ENCODE assay signal across 11 mouse cellular contexts in genomic region chr17:25430534-25430933, GRCm38 (mm10). TPM values are rescaled to one million over a fixed set of nuclear protein-coding genes. Genes with fewer than 3 reads are reported as not detected.
DNase-seq lines count a peak whose midpoint lies in the region; ATAC-seq and TF ChIP-seq lines count a peak whose summit lies in the region.
"Had no signal": no experiment of that assay in that cellular context is flagged by ENCODE, and none has a peak within 500 bp of the region (broad histone marks: within the 10 kb centered on the region; RNA-seq: fewer than 3 reads in every experiment).

No protein-coding gene starts in this region.

- 0 out of 2 replicates have a peak, but pooled peaks cover 3% of the 10 kb centered on the region for H3K27me3 ChIP-seq in kidney, embryonic 14.5 days (ENCODE audit: control insufficient read depth, insufficient read depth, low read length)
- peaks cover 11% of the 10 kb centered on the region; the same call in 1 of the 2 replicates for H3K27me3 ChIP-seq in forebrain, embryonic 14.5 days (replicated peaks; ENCODE audit: control insufficient read depth, insufficient read depth, low read length)
- peaks cover 10% of the 10 kb centered on the region; the same call in 1 of the 2 replicates for H3K27me3 ChIP-seq in hindbrain, embryonic 14.5 days (ENCODE audit: control insufficient read depth, insufficient read depth, low read length)
- peaks cover 66% of the 10 kb centered on the region for H3K27me3 ChIP-seq in myocyte (ENCODE audit: control insufficient read depth, insufficient read depth, insufficient read length)

- WGBS in kidney, embryonic 14.5 days: 30% methylated on average over 8 of the region's 8 CpGs
- 67% methylated on average over 8 of the region's 8 CpGs for WGBS in forebrain, embryonic 14.5 days
- WGBS in hindbrain, embryonic 14.5 days: 68% methylated on average over 8 of the region's 8 CpGs

- H3K27ac ChIP-seq in kidney, embryonic 14.5 days (ENCODE audit: low read depth, low read length): peak overlapping the region; percentile 47; the same call in 1 of the 2 replicates
- no peak overlapping the region for H3K27ac ChIP-seq in forebrain, embryonic 14.5 days (ENCODE audit: low read depth, low read length)
- H3K27ac ChIP-seq in hindbrain, embryonic 14.5 days: no peak overlapping the region

- no peak overlapping the region for H3ac ChIP-seq in myocyte (ENCODE audit: control insufficient read depth, insufficient read length)

- H3K36me3 ChIP-seq in kidney, embryonic 14.5 days (ENCODE audit: control insufficient read depth, insufficient read depth, low read length): no peaks in the 10 kb centered on the region
- H3K36me3 ChIP-seq in forebrain, embryonic 14.5 days (ENCODE audit: control insufficient read depth, insufficient read depth, low read length): no peaks in the 10 kb centered on the region
- no peaks in the 10 kb centered on the region for H3K36me3 ChIP-seq in hindbrain, embryonic 14.5 days (replicated peaks; ENCODE audit: control insufficient read depth, insufficient read depth)
- no peaks in the 10 kb centered on the region for H3K36me3 ChIP-seq in myocyte (ENCODE audit: control insufficient read depth, insufficient read depth)

- H3K9ac ChIP-seq in kidney, embryonic 14.5 days (ENCODE audit: low read depth, low read length): no peak overlapping the region
- peak overlapping the region; percentile 25 for H3K9ac ChIP-seq in forebrain, embryonic 14.5 days (ENCODE audit: low read length)
- peak overlapping the region; percentile 13 for H3K9ac ChIP-seq in hindbrain, embryonic 14.5 days

- H3K4me3 ChIP-seq in kidney, embryonic 14.5 days (ENCODE audit: low read length): no peak overlapping the region
- no peak overlapping the region for H3K4me3 ChIP-seq in forebrain, embryonic 14.5 days (ENCODE audit: low read depth, low read length)
- H3K4me3 ChIP-seq in hindbrain, embryonic 14.5 days (replicated peaks; ENCODE audit: low read length): peak overlapping the region; percentile 89; the same call in 1 of the 2 replicates
- no peak overlapping the region for H3K4me3 ChIP-seq in myocyte

- TF ChIP-seq POLR2A in myocyte (IDR thresholded peaks at IDR 0.05; ENCODE audit: insufficient read length, low read depth): no peak

- H3K4me1 ChIP-seq in kidney, embryonic 14.5 days (ENCODE audit: control insufficient read depth, insufficient read depth, low read length): peaks cover 68% of the 10 kb centered on the region
- peaks cover 11% of the 10 kb centered on the region for H3K4me1 ChIP-seq in forebrain, embryonic 14.5 days (ENCODE audit: control insufficient read depth, insufficient read depth, low read length)
- H3K4me1 ChIP-seq in hindbrain, embryonic 14.5 days (replicated peaks; ENCODE audit: control insufficient read depth, insufficient read depth, low read length): peaks cover 28% of the 10 kb centered on the region

- no peaks in the 10 kb centered on the region for H3K79me2 ChIP-seq in myocyte (ENCODE audit: control insufficient read depth, insufficient read depth)

- H3K4me2 ChIP-seq in kidney, embryonic 14.5 days (replicated peaks; ENCODE audit: low read depth, low read length): peak overlapping the region; percentile 3; the same call in 1 of the 2 replicates
- H3K4me2 ChIP-seq in forebrain, embryonic 14.5 days (ENCODE audit: low read length): peak overlapping the region; percentile 93; the same call in 1 of the 2 replicates
- peak overlapping the region; percentile 80 for H3K4me2 ChIP-seq in hindbrain, embryonic 14.5 days (replicated peaks)
- peak overlapping the region; percentile 48 for H3K4me2 ChIP-seq in myocyte (ENCODE audit: low read depth)

- H3K9me3 ChIP-seq in kidney, embryonic 14.5 days (ENCODE audit: control insufficient read depth, low read length): no peaks in the 10 kb centered on the region
- no peaks in the 10 kb centered on the region for H3K9me3 ChIP-seq in forebrain, embryonic 14.5 days (replicated peaks; ENCODE audit: control insufficient read depth, low read length)
- H3K9me3 ChIP-seq in hindbrain, embryonic 14.5 days (ENCODE audit: control insufficient read depth, low read length): no peaks in the 10 kb centered on the region

- ATAC-seq in kidney, embryonic 14.5 days (ENCODE audit: low FRiP score, low TSS enrichment): no peak
- no peak for ATAC-seq in forebrain, embryonic 14.5 days
- no peak for ATAC-seq in hindbrain, embryonic 14.5 days (ENCODE audit: low FRiP score)
- ATAC-seq: activated CD4-positive, CD25-positive, alpha-beta regulatory T cell, adult 4 months had no signal

- no peak for DNase-seq in kidney, postnatal 25 days
- no peak for DNase-seq in forebrain, embryonic 14.5 days (ENCODE audit: low spot score)
- DNase-seq in hindbrain, embryonic 14.5 days (ENCODE audit: low spot score): no peak
- DNase-seq in frontal cortex, postnatal 25 days (ENCODE audit: low spot score in 2 of 2): no peak
- no peak for DNase-seq in right cerebral cortex, postnatal 14 days
- DNase-seq: lung, postnatal 10 days; thymus, adult 2 months had no signal

TF ChIP-seq in myocyte, 11 proteins besides CTCF, POLR2A, EP300 and RAD21:
- TF ChIP-seq MYOG (IDR thresholded peaks at IDR 0.05; ENCODE audit: control insufficient read depth in 1 of 3, insufficient read depth in 1 of 3, insufficient read length in 2 of 3, low read depth in 2 of 3) (peak in 1 of 3 experiments; percentile 9), USF1 (IDR thresholded peaks at IDR 0.05; ENCODE audit: low read depth) (no peak), REST (IDR thresholded peaks at IDR 0.05; ENCODE audit: insufficient read depth, insufficient read length) (no peak), E2F4 (IDR thresholded peaks at IDR 0.05; ENCODE audit: insufficient read depth) (no peak), TCF12 (IDR thresholded peaks at IDR 0.05; ENCODE audit: insufficient read depth, poor library complexity, severe bottlenecking) (no peak), POLR2AphosphoS2 (IDR thresholded peaks at IDR 0.05; ENCODE audit: insufficient read length, low read depth) (no peak), TCF3 (IDR thresholded peaks at IDR 0.05; ENCODE audit: insufficient read length, low read depth) (no peak)

RNA-seq across cellular contexts. Expression of gene Cacna1h, which starts 3.0 kb away (rescaled TPM):
- polyA plus RNA-seq in kidney, embryonic 14.5 days (2014; fragmentation: Nextera tagmentation; extraction: Ambion mirVana): 3.0 and 4.0 TPM in 2 replicates
- 5.5 and 11.0 TPM in 2 replicates for polyA plus RNA-seq in forebrain, embryonic 14.5 days (2014; fragmentation: Nextera tagmentation; extraction: Ambion mirVana)
- polyA plus RNA-seq in hindbrain, embryonic 14.5 days (2014; fragmentation: Nextera tagmentation; extraction: Ambion mirVana): 10.6 and 14.1 TPM in 2 replicates
- 0.12 TPM for polyA plus RNA-seq in myocyte (2012; fragmentation: generic; extraction: Trizol)
- polyA plus RNA-seq: activated CD4-positive, CD25-positive, alpha-beta regulatory T cell, adult 4 months had no signal

RNA-seq across cellular contexts. Expression of gene Tekt4, which starts 23.9 kb away (rescaled TPM):
- polyA plus RNA-seq in kidney, embryonic 14.5 days (2014; fragmentation: Nextera tagmentation; extraction: Ambion mirVana): not detected in 2 replicates
- polyA plus RNA-seq in forebrain, embryonic 14.5 days (2014; fragmentation: Nextera tagmentation; extraction: Ambion mirVana): 1.2 and 1.4 TPM in 2 replicates
- 1.2 and 2.4 TPM in 2 replicates for polyA plus RNA-seq in hindbrain, embryonic 14.5 days (2014; fragmentation: Nextera tagmentation; extraction: Ambion mirVana)
- not detected for polyA plus RNA-seq in myocyte (2012; fragmentation: generic; extraction: Trizol)
- polyA plus RNA-seq: activated CD4-positive, CD25-positive, alpha-beta regulatory T cell, adult 4 months; limb, embryonic 11.5 days had no signal

Comparison
In these comparisons a context has a peak if more than half of its experiments do, and no peak if none do; other contexts are left out.
1. H3K4me2 ChIP-seq: peak in every context shown above with its lines; median percentile 93 in forebrain, embryonic 14.5 days; 80 in hindbrain, embryonic 14.5 days; 48 in myocyte; 3 in kidney, embryonic 14.5 days.